Mouse (Mus musculus): ENCODE measurements around the gene Lgr4.

DNA sequence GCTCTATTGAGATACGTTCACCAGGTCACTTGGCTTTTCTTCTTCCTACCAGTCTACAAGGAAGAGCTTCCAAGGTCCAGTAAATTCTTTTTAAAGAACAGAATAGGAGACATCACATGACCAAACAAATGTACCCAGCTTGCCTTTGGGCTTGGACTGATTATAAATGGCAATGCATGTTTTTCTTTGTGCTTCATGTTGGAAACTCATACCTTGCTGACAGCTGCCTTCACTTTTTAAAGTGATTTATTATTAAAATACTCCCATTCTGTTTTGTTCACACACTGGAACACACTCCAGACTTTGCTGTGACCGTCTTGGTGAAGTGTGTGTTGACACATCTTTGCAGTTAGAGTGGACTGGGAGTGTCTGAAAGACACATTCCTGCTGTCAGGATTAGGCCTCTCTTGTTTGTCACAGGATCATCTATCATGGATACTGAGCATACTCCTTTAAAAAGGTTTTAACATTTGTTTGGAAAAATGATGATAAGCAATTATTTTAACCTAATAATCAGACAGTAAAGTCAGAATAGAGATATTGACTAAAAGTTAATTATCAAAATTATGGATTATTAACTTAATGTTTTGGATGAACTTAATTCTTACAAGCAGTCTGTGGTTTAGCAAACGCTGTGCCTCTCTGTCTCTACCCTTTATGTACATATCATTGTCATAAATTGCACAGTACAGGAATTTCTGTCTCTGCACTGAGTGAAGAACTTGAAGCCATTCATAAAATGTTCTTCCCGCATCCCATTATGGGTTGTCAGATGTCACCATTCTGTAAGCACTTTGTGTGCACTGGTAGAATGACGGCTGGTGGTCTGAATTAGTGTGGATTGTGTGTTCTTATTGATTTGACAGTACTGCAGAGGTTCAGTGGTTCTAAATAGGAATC is 125.7 kb downstream of the Lgr4 start:
- TF ChIP-seq POLR2A (IDR thresholded peaks at IDR 0.05; ENCODE audit: borderline replicate concordance, insufficient read depth, low read length) (no peak), CTCF (IDR thresholded peaks at IDR 0.05; ENCODE audit: borderline replicate concordance, insufficient read depth, low read depth, low read length) (no peak)

Measured in cerebellum, adult 2 months (tissue).